Mouse (Mus musculus) kidney, adult 2 months (tissue): ENCODE measurements around the gene Mycbpap. TPM values are rescaled to one million over a fixed set of nuclear protein-coding genes. Genes with fewer than 3 reads are reported as not detected.

Experiments
- DNase-seq: peaks from one replicate; pipeline ENCODE4 v3.0.0; 2021
- H3K27ac ChIP-seq: fragments of 200-500 bp; 2 replicates; pipeline ENCODE4 v1.5.1; 2012; ENCODE audit warnings: low read depth, low read length, control low read depth, inconsistent platforms; ENCODE audit not compliant: insufficient read depth
- H3K27me3 ChIP-seq: fragments of 200-500 bp; replicated peaks from 2 replicates; pipeline ENCODE4 v1.6.1; 2012; ENCODE audit warnings: mild to moderate bottlenecking, moderate library complexity, low read length, inconsistent platforms; ENCODE audit not compliant: control insufficient read depth, insufficient read depth
- H3K36me3 ChIP-seq: fragments of 200-500 bp; 2 replicates; pipeline ENCODE4 v1.6.1; 2012; ENCODE audit warnings: mild to moderate bottlenecking, moderate library complexity, low read length, inconsistent platforms; ENCODE audit not compliant: control insufficient read depth, insufficient read depth
- H3K4me1 ChIP-seq: fragments of 200-500 bp; 2 replicates; pipeline ENCODE4 v1.6.1; 2011; ENCODE audit warnings: low read length; ENCODE audit not compliant: control insufficient read depth, insufficient read depth
- H3K4me3 ChIP-seq: fragments of 200-500 bp; 2 replicates; pipeline ENCODE4 v1.5.1; 2011; ENCODE audit warnings: mild to moderate bottlenecking, low read depth, low read length, control low read depth; ENCODE audit not compliant: insufficient read depth
- CTCF ChIP-seq: fragments of 200-500 bp; conservative IDR thresholded peaks from 2 replicates; pipeline ENCODE4 v1.5.1; 2011; ENCODE audit warnings: low read depth, mild to moderate bottlenecking, control low read depth, low read length, moderate library complexity, mixed read lengths; ENCODE audit not compliant: insufficient read depth, insufficient read length
- POLR2A ChIP-seq: fragments of 200-500 bp; IDR thresholded peaks from one replicate; pipeline ENCODE4 v1.6.1; 2011; ENCODE audit warnings: low read depth, low read length, control low read depth
- WGBS: fragments of 180-500 bp; shearing (Covaris S2); methylation state at CpG from one replicate; pipeline ENCODE4 v1.1.7; 2018; 5-methylcytosine and 5-hydroxymethylcytosine counted together
- polyA plus RNA-seq: library from polyadenylated mRNA; depleted of rRNA; stranded (reverse); fragments of >200 nt; gene quantifications from 2 replicates; pipeline ENCODE4 v1.2.3, GENCODE M21; 2012; rRNA removed

The Mycbpap gene
- polyA plus RNA-seq, 1 experiment, result 5.0 TPM

DNA sequence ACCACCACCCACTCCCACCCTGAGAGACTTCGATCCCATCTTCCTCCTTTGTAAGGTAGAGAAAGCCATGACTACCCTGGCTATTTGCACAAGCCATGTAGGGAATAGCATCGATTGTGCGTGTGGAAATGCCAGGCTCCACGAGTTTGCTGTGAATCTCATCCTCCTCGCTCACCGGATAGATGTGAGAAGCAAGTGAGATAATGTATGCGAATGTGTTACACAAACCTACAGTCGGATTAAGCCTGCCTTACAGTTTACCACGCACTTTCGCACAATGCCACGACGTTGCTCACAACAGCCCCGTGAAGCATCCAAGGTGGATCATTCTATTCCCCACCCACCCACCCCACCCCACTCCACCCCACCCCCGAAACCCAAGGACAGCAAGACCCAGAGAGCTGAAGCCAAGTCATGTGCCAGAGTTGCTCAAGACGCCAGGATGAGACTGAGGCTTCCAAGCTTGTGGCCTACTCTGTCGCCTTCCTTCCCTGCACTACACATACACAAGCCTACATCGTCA, 55.1 kb downstream of the Mycbpap start:
- TF ChIP-seq CTCF (no peak), POLR2A (no peak)
- H3K27ac ChIP-seq, result no peak overlapping the region
- no peaks in the 10 kb centered on the region for H3K36me3 ChIP-seq
- 91% methylated on average over 17 of the region's 17 CpGs for WGBS
- H3K4me3 ChIP-seq, result no peak overlapping the region
- no peaks in the 10 kb centered on the region for H3K27me3 ChIP-seq
- DNase-seq, result no peak
- peaks cover 11% of the 10 kb centered on the region; the same call in 1 of the 2 replicates for H3K4me1 ChIP-seq

DNA sequence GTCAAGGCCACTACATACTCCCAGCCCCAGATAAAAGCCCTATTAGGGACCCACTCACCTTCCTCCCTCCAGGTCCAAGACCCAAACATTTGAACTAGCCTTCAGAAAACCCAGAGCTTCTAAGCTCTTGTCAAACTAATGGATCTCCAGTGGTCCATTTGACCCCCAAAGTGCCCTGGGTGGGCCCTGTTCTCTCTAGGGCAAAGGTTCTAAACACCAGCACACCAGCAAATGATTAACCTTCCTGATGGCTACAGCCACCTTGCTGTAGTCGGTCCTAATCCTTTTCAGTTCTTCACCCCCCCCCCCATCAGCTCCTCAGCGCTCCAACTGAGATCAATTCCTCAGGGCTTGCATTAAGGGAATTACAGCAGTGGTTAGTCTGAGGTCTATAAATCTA, 57.4 kb downstream of the Mycbpap start:
- peak; percentile 63 for DNase-seq
- no peak for TF ChIP-seq POLR2A
- no peak for TF ChIP-seq CTCF
- no peak overlapping the region for H3K4me3 ChIP-seq
- peaks cover 11% of the 10 kb centered on the region; the same call in 1 of the 2 replicates for H3K4me1 ChIP-seq
- 40% methylated on average over 2 of the region's 2 CpGs for WGBS
- H3K36me3 ChIP-seq, result no peaks in the 10 kb centered on the region
- H3K27me3 ChIP-seq, result no peaks in the 10 kb centered on the region
- no peak overlapping the region for H3K27ac ChIP-seq

DNA sequence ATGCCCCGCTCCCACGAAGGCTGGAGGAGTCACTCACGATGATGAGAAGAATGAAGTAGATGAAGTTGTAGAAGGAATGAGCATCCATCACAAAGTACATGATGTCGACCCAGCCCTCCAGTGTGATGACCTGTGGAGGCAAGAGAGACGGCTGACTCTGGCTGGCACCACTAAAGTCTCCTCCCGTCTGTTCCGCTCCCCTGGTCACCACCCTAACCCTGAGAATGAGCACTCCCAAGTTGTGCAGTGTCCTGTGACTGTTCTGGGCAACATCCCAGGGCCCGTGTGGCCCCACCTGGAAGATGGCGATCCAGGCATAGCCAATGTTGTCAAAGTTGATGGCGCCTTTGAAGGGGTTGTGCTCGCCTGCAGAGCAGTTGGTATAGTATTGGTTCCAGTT, 59.7 kb downstream of the Mycbpap start:
- TF ChIP-seq CTCF (no peak), POLR2A (no peak)
- H3K4me1 ChIP-seq, result peaks cover 11% of the 10 kb centered on the region; the same call in 1 of the 2 replicates
- no peaks in the 10 kb centered on the region for H3K36me3 ChIP-seq
- H3K27ac ChIP-seq, result no peak overlapping the region
- no peak overlapping the region for H3K4me3 ChIP-seq
- peak; percentile 84 for DNase-seq
- H3K27me3 ChIP-seq, result no peaks in the 10 kb centered on the region
- 51% methylated on average over 11 of the region's 11 CpGs for WGBS

DNA sequence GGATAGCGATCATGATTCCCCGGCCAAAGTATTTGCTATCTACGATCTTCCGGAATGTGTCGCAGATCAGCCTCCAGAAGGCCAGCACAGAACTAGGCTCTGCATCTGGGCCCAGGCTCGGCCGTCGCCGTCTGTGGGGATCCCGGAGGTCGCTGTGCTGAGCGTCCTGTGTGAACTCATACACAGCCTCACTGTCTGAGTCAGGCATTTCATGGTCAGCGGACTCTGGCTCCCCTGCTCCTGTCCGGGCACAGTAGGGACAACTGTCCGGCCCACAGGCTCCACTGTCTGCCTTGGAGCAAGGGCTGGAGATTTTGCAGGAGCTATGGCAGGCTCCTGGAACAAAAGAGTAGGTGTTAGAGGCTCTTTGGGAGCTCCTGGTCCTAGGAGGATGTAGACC, 64.5 kb downstream of the Mycbpap start:
- Histone ChIP-seq H3K27me3 (no peaks in the 10 kb centered on the region), H3K27ac (no peak overlapping the region), H3K4me3 (no peak overlapping the region), H3K36me3 (no peaks in the 10 kb centered on the region), H3K4me1 (no peaks in the 10 kb centered on the region)
- TF ChIP-seq POLR2A (no peak), CTCF (no peak)
- WGBS, result 90% methylated on average over 15 of the region's 15 CpGs
- DNase-seq, result no peak

DNA sequence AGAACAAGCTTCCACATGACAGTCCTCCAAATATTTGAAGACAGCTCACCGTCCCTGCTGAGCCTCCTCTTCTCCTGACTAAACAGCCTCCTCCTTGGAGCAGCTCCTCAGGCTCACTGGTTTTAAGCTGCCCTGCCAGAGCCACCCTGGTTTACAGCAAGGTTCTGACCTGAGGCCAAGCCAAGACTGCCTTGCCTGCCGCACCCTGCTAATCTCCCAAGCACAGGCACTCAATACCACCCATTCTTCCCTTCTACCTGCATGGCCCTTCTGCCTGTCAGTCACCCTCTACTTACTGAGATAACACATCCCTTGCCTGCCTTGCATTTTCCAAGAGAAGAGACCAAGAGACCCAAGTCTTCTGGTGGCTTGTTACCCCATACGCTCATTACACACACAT, 65.2 kb downstream of the Mycbpap start:
- DNase-seq, result no peak
- H3K36me3 ChIP-seq, result no peaks in the 10 kb centered on the region
- H3K27me3 ChIP-seq, result no peaks in the 10 kb centered on the region
- TF ChIP-seq CTCF (no peak), POLR2A (no peak)
- no peak overlapping the region for H3K27ac ChIP-seq
- no peak overlapping the region for H3K4me3 ChIP-seq
- H3K4me1 ChIP-seq, result no peaks in the 10 kb centered on the region
- 90% methylated on average over 3 of the region's 3 CpGs for WGBS

DNA sequence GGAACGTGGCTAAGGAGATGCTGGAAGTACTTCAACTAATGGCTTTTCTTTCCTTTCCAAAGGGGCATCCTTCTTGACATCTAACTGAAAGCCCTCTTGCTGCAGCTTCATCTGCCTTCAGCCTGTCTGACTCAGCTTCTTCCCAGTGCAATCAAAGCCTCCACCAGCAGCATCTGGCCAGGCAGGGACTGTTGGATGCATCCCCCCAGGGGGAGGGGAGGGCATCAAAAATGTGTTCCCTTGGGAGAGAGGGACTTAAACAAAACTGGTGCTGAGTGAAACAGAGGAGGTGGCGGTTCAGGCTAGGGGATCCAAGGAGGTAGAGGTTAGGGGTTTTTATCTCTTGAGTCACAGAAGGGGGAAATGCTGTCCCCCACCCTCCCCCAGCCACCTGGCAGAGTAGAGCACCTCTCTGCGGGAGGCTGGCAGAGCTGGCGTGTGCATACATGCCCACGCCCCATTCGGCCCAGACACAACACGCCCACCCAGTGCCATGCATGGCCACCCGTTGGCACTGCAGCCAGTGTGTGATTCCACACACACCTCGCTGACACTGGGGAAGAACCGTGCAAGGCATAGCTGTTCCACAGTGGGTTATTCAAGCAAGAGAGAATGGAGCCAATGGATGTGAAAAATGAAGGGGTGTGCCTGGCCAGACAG, 66.3 kb downstream of the Mycbpap start:
- WGBS, result 62% methylated on average over 10 of the region's 10 CpGs
- Histone ChIP-seq H3K4me3 (no peak overlapping the region), H3K4me1 (no peaks in the 10 kb centered on the region), H3K36me3 (no peaks in the 10 kb centered on the region), H3K27me3 (no peaks in the 10 kb centered on the region), H3K27ac (no peak overlapping the region)
- DNase-seq, result no peak
- no peak for TF ChIP-seq CTCF
- no peak for TF ChIP-seq POLR2A

DNA sequence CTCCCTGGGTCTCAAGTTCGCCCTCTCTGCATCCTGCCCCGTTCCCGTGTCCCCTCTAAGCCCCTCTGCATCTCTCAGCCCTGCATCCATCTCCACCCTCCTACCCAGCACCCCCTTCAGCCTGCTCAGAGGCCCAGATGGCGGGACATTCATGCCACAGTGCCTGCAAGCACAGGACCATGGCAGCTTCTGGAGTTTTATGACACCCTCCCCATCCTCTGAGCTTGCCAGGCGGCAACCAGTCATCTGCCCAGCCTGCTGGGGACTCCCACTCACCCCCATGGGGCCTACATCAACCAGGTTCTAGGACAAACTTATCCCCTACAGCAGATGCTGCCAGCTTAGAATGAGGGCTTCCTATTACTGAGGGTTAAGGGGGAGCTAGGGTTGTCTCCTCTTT, 66.8 kb downstream of the Mycbpap start:
- no peak for TF ChIP-seq CTCF
- TF ChIP-seq POLR2A, result no peak
- H3K36me3 ChIP-seq, result no peaks in the 10 kb centered on the region
- 75% methylated on average over 5 of the region's 5 CpGs for WGBS
- no peaks in the 10 kb centered on the region for H3K4me1 ChIP-seq
- no peak overlapping the region for H3K27ac ChIP-seq
- DNase-seq, result no peak
- H3K4me3 ChIP-seq, result no peak overlapping the region
- no peaks in the 10 kb centered on the region for H3K27me3 ChIP-seq

Other genes with a start within 250 kb of the Mycbpap start
- not detected in 2 replicates for gene Gm21885, start 239.9 kb downstream of the Mycbpap start, polyA plus RNA-seq
- gene Luc7l3, start 199.8 kb downstream of the Mycbpap start, polyA plus RNA-seq, result 6.6 and 8.5 TPM in 2 replicates
- 124 and 139 TPM in 2 replicates for gene Ankrd40, start 193.7 kb downstream of the Mycbpap start, polyA plus RNA-seq
- 43.8 and 51.7 TPM in 2 replicates for gene Abcc3, start 128.7 kb downstream of the Mycbpap start, polyA plus RNA-seq
- 7.6 and 10.2 TPM in 2 replicates for gene Cacna1g, start 47.5 kb downstream of the Mycbpap start, polyA plus RNA-seq
- 1.1 TPM in 2 replicates for gene Spata20, start 35.6 kb downstream of the Mycbpap start, polyA plus RNA-seq
- 35.6 and 36.4 TPM in 2 replicates for gene Epn3, start 21.8 kb downstream of the Mycbpap start, polyA plus RNA-seq
- gene Rsad1, start 27.5 kb upstream of the Mycbpap start, polyA plus RNA-seq, result 8.6 and 10.1 TPM in 2 replicates
- gene Chad, start 43.3 kb upstream of the Mycbpap start, polyA plus RNA-seq, result 0.10 and 0.22 TPM in 2 replicates
- 29.6 and 36.2 TPM in 2 replicates for gene Acsf2, start 80.1 kb upstream of the Mycbpap start, polyA plus RNA-seq
- 43.4 and 43.6 TPM in 2 replicates for gene Lrrc59, start 108.0 kb upstream of the Mycbpap start, polyA plus RNA-seq
- 92.0 and 121 TPM in 2 replicates for gene Mrpl27, start 132.0 kb upstream of the Mycbpap start, polyA plus RNA-seq
- 0.13 and 0.22 TPM in 2 replicates for gene Eme1, start 132.2 kb upstream of the Mycbpap start, polyA plus RNA-seq
- 21.3 and 26.6 TPM in 2 replicates for gene Xylt2, start 155.8 kb upstream of the Mycbpap start, polyA plus RNA-seq
- not detected in 2 replicates for gene Gm11541, start 182.8 kb upstream of the Mycbpap start, polyA plus RNA-seq
- 0.08 and 0.16 TPM in 2 replicates for gene Cdc34b, start 220.0 kb upstream of the Mycbpap start, polyA plus RNA-seq